Mouse (Mus musculus) heart, postnatal 0 days (tissue): ENCODE measurements around the gene Dtd1.

ENCODE experiments used
- CTCF ChIP-seq: IDR thresholded peaks from 2 replicates; pipeline ENCODE4 v1.5.1; 2016; ENCODE audit warnings: antibody characterized with exemption, control low read depth, low read depth
- EP300 ChIP-seq: IDR thresholded peaks from 2 replicates; pipeline ENCODE4 v1.6.1; 2016; ENCODE audit warnings: antibody characterized with exemption, low read depth

DNA sequence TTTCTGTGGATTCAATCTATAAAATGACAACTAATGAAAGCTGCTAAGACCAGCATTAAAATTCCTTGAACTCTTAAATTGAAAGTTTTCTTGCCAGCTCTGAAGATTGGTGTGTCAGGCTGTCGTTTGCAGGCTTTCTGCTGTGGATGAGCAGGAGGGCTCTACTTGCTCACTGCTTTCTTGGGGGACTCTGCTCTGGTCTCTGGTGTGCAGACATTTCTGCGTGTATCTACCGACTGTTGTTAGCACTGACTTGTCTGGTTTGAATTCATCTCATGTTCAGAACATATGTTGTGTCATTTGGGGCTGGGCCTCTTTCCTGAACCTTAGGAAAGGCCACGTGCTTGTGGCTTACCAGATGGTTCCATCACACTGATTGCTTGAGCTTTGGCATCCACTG lies 120.0 kb downstream of the Dtd1 start:
- TF ChIP-seq CTCF = no peak
- TF ChIP-seq EP300 = no peak
